Mouse (Mus musculus) olfactory bulb, adult 2 months (tissue): ENCODE measurements at regions not wholly inside any gene's neighbourhood (a gene's known extent, or its start where the extent isn't known, plus 50 kb on each side); places are given as distances from the start of the nearest gene placed in this dataset.

Experiments used
- H3K27ac ChIP-seq: fragments of 200-500 bp; 2 replicates; pipeline ENCODE4 v1.5.1; 2012; ENCODE audit warnings: low read depth, low read length; ENCODE audit not compliant: insufficient read depth
- H3K4me1 ChIP-seq: fragments of 200-500 bp; 2 replicates; pipeline ENCODE4 v1.6.1; 2012; ENCODE audit warnings: low read length; ENCODE audit not compliant: control insufficient read depth, insufficient read depth
- H3K4me3 ChIP-seq: fragments of 200-500 bp; 2 replicates; pipeline ENCODE4 v1.5.1; 2012; ENCODE audit warnings: mild to moderate bottlenecking, low read depth, low read length, moderate library complexity; ENCODE audit not compliant: insufficient read depth
- CTCF ChIP-seq: fragments of 200-500 bp; IDR thresholded peaks from 2 replicates; pipeline ENCODE4 v1.5.1; 2012; ENCODE audit warnings: low read depth, mild to moderate bottlenecking, low read length, moderate library complexity; ENCODE audit not compliant: insufficient read depth
- POLR2A ChIP-seq: fragments of 200-500 bp; IDR thresholded peaks from 2 replicates; pipeline ENCODE4 v1.6.1; 2012; ENCODE audit warnings: mild to moderate bottlenecking, low read depth, low read length, moderate library complexity; ENCODE audit not compliant: insufficient read depth
- WGBS: fragments of 180-500 bp; shearing (Covaris S2); methylation state at CpG from one replicate; pipeline ENCODE4 v1.1.7; 2018; 5-methylcytosine and 5-hydroxymethylcytosine counted together

GRCm38 (mm10) chr9:87925151-87925550 lies 194.1 kb upstream of the Tbx18 start:
- H3K4me1 ChIP-seq: no peaks in the 10 kb centered on the region
- H3K4me3 ChIP-seq: no peak overlapping the region
- 94% methylated on average over 4 of the region's 4 CpGs for WGBS
- H3K27ac ChIP-seq: no peak overlapping the region
- TF ChIP-seq CTCF (no peak), POLR2A (no peak)

- TF ChIP-seq POLR2A: no peak
- TF ChIP-seq CTCF: no peak
- WGBS: 91% methylated on average over 5 of the region's 5 CpGs
- Histone ChIP-seq H3K4me1 (no peaks in the 10 kb centered on the region), H3K27ac (no peak overlapping the region), H3K4me3 (no peak overlapping the region)
Measured at GRCm38 (mm10) chr9:87933230-87933629, 202.2 kb upstream of the Tbx18 start.

- no peak overlapping the region for H3K4me3 ChIP-seq
- H3K4me1 ChIP-seq: no peaks in the 10 kb centered on the region
- no peak overlapping the region for H3K27ac ChIP-seq
- TF ChIP-seq CTCF (no peak), POLR2A (no peak)
- WGBS: 96% methylated on average over 2 of the region's 2 CpGs
Measured at GRCm38 (mm10) chr9:87952426-87952825, 221.4 kb upstream of the Tbx18 start.

- no peaks in the 10 kb centered on the region for H3K4me1 ChIP-seq
- TF ChIP-seq POLR2A (no peak), CTCF (no peak)
- no peak overlapping the region for H3K4me3 ChIP-seq
- H3K27ac ChIP-seq: no peak overlapping the region
Measured at GRCm38 (mm10) chr9:87954941-87955340, 223.9 kb upstream of the Tbx18 start.

GRCm38 (mm10) chr9:87961796-87962195 lies 230.7 kb upstream of the Tbx18 start:
- 85% methylated on average over 4 of the region's 4 CpGs for WGBS
- Histone ChIP-seq H3K4me3 (no peak overlapping the region), H3K4me1 (no peaks in the 10 kb centered on the region), H3K27ac (no peak overlapping the region)
- no peak for TF ChIP-seq POLR2A
- TF ChIP-seq CTCF: no peak

- Histone ChIP-seq H3K27ac (no peak overlapping the region), H3K4me3 (no peak overlapping the region), H3K4me1 (no peaks in the 10 kb centered on the region)
- WGBS: 92% methylated on average over 2 of the region's 2 CpGs
- TF ChIP-seq POLR2A (no peak), CTCF (no peak)
Measured at GRCm38 (mm10) chr9:87964508-87964907, 233.4 kb upstream of the Tbx18 start.

GRCm38 (mm10) chr9:87965103-87965780 lies 234.2 kb upstream of the Tbx18 start:
- WGBS: 71% methylated on average over 3 of the region's 3 CpGs
- TF ChIP-seq POLR2A (no peak), CTCF (no peak)
- Histone ChIP-seq H3K4me1 (no peaks in the 10 kb centered on the region), H3K4me3 (no peak overlapping the region), H3K27ac (no peak overlapping the region)

GRCm38 (mm10) chr9:87968190-87969082 lies 237.4 kb upstream of the Tbx18 start:
- H3K4me1 ChIP-seq: no peaks in the 10 kb centered on the region
- WGBS: 66% methylated on average over 5 of the region's 5 CpGs
- H3K27ac ChIP-seq: no peak overlapping the region
- no peak for TF ChIP-seq CTCF
- no peak for TF ChIP-seq POLR2A
- H3K4me3 ChIP-seq: no peak overlapping the region

- H3K27ac ChIP-seq: no peak overlapping the region
- H3K4me3 ChIP-seq: no peak overlapping the region
- no peak for TF ChIP-seq POLR2A
- no peak for TF ChIP-seq CTCF
Measured at GRCm38 (mm10) chr9:87970586-87970985, 239.5 kb upstream of the Tbx18 start.

More at GRCm38 (mm10) chr9:87970586-87970985, 239.5 kb upstream of the Tbx18 start:
- no peaks in the 10 kb centered on the region for H3K4me1 ChIP-seq
